Mouse (Mus musculus) induced T-regulatory cell, adult 2 months (primary cell): ENCODE results near the gene Lmtk3.
A peak's percentile ranks its signal among the peaks of the same experiment; 100 is the strongest.

Experiments
- DNase-seq: peaks from one replicate; pipeline ENCODE4 v3.0.0-alpha.2; 2012; ENCODE audit warnings: low read depth

Lmtk3 gene

DNA sequence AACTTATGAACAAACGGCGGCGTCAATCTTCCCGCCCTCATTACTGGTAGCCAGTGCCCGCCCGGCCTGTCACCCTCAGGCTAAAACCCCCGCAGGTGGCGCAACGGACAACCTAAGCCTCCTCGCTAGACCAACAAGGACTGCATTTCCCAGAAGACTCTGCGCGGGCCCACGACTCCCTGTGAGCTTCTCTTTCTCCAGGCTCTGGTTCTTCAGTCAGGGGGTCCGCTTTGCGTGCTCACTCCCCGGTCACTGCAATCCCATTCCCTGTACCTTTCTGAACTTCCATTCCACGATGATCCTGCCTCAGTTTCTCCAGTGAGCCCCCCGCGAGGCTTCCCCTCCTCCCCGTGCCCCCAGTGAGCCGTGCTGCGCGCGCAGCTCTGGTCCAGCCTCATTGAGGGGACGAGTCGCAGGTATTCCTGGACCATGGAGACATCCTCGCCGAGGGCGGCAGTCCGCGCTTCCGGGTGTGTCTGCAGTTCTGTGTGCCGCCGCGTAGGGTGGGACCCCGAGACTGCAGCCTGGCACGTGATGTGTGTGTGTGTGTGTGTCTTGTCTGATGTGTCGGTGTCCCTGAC lies at the start of gene Lmtk3:
Gene Lmtk3, plus strand, starts transcription at position 228 of the 581 bp plus-strand sequence.
- DNase-seq, result peak; percentile 72

- peak; percentile 98 for DNase-seq
Observed at GRCm38 (mm10) chr7:45739162-45739763, 44.3 kb upstream of the Lmtk3 start.

DNA sequence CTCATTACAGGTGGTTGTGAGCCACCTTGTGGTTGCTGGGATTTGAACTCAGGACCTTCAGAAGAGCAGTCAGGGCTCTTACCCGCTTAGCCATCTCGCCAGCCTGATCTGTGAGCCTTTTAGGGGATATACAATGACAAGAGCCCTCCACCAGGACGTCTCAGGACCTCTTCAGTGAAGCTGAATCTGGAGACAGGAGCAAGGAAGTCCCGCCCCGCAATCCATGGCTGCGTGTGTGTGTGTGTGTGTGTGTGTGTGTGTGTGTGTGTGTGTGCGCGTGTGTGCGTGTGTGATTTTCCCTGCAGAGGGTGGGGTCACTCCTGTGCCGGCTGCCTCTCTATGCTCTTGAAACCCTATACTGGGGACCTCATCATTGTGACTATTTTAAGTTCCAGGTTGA lies 43.7 kb upstream of the Lmtk3 start:
- DNase-seq, result peak; percentile 62

DNA sequence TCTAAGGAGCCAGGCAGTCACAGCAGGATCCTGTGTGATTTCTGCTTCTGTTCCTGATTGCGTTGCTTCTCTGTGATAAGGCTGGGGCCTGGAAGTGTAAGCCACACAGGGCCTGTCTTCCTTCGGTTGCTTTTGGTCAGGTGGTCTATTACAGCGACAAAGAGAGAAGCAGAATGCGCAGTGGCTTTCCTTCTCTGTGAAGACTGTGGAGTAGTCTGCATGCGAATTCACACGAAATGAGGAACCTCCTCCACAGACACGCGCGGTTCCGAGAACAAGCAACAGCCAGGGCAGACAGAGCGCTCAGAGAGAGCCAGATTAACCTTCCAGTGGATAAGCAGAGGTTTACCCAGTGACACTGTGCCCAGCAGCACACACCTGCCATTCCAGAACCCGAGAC lies 42.2 kb upstream of the Lmtk3 start:
- DNase-seq, result no peak

DNA sequence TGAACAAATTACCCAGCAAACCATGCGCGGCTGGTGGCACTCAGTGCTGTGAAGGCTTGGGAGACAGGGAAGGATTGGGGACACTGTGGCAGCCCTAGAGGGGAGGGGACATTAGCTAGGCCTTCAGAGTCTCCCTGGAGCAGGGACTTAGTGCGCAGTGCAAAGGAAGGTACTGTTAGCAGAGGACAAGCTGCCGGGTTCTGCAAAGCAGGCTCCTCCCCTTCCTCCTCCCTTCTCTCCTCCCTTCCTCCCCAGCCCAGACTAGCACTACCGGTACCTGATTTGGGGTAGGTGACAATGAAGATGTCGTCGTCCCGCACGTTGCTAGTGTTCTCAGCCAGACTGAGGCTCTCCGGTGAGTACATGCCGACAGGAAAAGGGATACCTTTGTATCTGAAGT lies 41.8 kb upstream of the Lmtk3 start:
- peak; percentile 90 for DNase-seq

DNA sequence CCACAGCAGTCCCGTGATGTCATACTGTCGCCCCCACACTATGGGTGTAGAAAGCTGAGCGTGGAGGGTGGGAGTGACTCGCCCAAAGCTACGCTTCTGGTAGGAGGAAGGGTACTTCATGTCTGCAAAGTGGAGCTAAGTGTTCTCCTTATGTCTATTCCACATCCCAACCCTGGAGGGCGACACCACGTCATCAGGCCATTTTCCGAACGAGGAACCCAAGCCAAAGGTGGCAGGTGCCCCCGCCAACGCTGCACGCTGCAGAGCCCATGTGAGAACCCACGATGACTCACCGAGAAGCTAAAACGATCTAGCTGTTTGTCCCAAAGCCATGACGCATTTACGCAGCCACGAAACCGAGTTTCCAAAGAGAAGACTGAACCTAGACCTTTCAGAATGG lies 41.2 kb upstream of the Lmtk3 start:
- peak; percentile 90 for DNase-seq

- DNase-seq, result peak; percentile 73
Observed at GRCm38 (mm10) chr7:45744387-45744786, 39.2 kb upstream of the Lmtk3 start.

DNA sequence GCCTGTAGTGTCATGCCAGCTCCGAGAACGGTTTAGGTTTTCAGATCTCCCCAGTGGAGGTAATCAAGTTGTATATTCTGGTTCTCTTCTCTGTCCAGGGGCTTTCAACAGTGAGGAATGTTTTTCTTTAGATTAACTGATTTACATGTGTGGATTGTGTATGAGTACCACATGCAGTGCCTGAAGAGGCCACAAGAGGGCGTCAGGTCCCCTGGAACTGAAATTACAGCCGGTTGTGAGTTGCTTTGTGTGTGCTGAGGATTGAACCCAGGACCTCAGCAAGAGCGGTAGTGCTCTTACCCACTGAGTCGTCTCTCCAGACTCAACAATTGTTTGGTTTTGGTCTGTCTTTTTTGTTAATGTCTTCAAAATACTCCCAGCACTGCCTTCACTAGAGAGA lies 37.0 kb upstream of the Lmtk3 start:
- peak; percentile 54 for DNase-seq

DNA sequence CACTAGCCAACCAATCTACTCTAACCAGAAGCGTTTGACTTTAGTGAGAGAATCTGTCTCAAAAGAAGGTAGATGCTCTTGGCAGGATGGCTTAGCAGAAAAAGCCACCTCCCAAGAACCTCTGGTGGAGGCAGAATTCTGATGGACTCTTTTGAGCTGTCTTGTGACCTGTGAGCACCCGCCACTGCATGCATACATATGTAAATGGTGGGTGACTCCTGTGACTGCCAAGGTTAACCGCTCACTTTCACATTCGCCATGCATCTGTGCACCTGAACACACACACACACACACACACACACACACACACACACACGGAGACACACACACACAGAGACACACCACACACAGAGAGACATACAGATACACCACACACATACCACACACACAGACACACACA lies 36.1 kb upstream of the Lmtk3 start:
- no peak for DNase-seq

DNA sequence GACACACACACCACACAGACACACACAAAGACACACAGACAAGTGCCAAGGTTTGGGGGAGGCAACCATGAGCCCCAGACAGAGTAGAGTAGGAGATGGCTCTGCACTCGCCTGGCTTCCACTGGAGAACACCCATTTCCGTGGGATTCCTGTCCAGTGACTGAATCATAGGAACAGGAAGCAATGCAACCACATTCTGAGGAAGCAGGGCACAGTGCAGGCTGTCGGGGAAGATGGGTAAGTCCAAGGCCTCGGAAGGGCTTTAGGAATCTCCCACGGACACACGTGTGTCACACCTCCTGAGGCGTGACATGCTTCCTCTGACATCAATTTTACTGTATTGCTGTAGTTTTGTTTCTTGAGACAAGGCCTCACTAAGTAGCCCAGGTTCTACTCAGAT lies 35.4 kb upstream of the Lmtk3 start:
- DNase-seq, result no peak

GRCm38 (mm10) chr7:45749401-45749800 lies 34.1 kb upstream of the Lmtk3 start:
- DNase-seq, result no peak

- no peak for DNase-seq
Observed at GRCm38 (mm10) chr7:45750162-45750561, 33.4 kb upstream of the Lmtk3 start.

DNA sequence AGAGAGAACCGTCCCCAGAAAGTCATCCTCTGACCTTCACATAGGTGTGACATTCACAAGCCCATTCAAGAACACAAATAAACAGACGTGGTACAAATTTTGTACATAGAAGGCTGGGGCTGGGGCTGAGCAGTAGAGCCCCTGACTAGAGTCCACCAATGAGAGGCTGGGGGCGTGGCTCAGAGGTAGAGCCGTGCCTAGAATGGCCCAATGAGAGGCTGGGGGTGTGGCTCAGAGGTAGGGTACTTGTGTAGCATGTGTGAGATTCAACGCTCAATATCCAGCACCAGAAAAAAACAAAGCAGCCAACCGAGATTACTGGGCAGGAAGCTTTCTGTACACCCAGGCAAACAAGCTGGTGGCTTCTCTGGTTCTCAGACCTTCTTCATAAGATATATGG lies 27.8 kb upstream of the Lmtk3 start:
- DNase-seq, result no peak

DNA sequence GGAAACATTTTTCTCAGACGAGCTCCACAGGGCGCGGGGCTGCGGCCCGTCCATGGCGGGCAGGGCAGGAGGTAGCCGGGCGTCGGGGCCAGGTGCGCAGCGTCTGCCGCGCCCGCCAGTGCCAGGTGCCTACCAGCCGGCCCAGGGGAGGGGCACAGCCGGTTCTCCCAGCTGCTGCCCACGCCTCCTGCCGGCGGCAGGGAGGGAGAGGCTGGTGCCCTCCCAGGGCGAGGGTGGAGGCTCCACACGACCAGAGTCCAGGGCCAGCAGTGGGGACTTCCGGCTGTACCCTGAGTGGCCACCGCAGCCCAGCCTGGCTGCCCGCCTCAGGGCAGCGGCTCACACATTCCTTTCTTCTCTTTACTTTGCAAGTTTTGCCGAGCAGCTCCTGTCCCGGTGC lies 24.1 kb upstream of the Lmtk3 start:
- DNase-seq, result no peak

- no peak for DNase-seq
Observed at GRCm38 (mm10) chr7:45760151-45760550, 23.4 kb upstream of the Lmtk3 start.

GRCm38 (mm10) chr7:45765995-45766394 lies 17.5 kb upstream of the Lmtk3 start:
- DNase-seq, result peak; percentile 72

DNA sequence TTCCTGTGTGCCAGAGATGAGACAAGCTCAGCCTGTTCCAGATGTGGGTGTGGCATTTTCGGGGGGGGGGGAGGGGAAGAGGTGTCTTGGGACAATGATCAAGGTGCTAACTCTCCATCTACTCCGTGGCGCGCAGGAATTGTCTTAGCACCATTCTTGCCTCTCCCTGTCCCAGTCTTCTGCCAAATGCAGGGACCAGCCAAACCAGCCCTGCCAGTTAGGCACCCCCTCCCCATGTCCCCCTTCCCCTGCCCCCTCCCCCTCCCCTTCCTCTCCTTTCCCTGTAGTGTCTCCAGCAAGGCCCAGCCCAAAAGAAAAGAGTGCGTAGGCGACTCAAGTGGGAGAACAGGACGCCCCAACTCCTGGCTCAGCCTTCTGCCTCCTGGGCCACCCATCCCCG lies 16.8 kb upstream of the Lmtk3 start:
- no peak for DNase-seq

GRCm38 (mm10) chr7:45767500-45767899 lies 16.0 kb upstream of the Lmtk3 start:
- peak; percentile 28 for DNase-seq

DNA sequence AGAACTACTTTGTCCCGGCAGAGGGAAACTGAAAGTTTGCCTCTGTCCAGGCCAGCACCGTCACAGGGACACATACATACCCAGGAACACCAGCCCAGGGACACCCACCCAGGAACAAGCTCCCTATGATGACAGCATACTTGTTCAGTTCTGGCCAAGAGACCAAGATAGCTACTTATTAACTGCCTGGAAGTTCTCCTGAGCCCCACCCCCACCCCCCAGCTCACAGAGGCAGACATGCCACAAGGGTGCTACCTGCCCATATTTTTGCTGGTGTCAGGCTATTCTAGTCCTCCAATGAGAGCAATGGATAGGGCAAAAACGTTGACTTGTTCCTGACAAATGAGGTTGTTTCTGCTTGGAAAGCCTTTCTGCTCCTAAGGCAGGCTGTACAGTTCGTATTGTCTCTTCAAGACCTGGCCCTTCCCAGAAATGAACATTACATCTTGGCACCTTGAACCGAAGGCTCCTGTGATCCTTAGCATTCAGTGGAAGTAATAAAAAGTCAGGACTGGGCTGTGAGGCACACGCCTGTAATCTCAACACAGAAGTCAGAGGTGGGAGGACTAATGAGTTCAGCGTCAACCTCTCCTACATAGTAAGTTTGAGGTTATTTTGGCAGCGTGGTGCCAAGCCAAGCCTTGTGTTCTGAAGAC lies 13.0 kb upstream of the Lmtk3 start:
- DNase-seq, result peak; percentile 16

- DNase-seq, result peak; percentile 57
Observed at GRCm38 (mm10) chr7:45771101-45771500, 12.4 kb upstream of the Lmtk3 start.

GRCm38 (mm10) chr7:45775237-45775636 lies 8.3 kb upstream of the Lmtk3 start:
- DNase-seq, result no peak

DNA sequence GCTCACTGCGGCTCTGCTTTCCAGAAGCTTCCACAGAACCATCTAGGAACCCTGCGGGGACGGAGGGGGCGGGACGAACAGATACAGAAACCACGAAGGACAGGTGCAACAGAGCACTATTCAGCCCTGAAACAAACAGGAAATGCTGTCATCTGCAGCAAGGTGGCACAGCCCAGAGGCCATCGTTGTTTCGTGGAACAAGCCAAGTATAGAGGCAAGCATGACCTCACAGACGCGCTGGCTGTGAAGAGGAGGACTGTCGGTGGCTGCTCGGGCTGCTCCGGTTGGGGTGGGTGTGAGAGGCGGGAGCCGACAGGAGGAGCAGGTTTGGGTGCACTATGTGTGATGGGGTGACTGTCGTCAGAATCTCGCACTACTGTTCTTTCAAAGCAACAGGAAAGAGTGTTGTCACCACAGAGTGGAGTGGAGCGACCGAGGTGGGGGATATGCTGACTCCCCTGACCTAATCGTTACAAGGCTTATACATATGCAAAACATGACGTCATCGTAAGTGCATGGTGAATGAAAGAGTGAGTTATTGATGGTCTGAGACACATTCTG lies 4.4 kb upstream of the Lmtk3 start:
- peak; percentile 91 for DNase-seq

- no peak for DNase-seq
Observed at GRCm38 (mm10) chr7:45782271-45782670, 1.3 kb upstream of the Lmtk3 start.
